Mouse (Mus musculus) CH12.LX (cell line): ENCODE results near the gene Pced1b. TPM values are rescaled to one million over a fixed set of nuclear protein-coding genes. Genes with fewer than 3 reads are reported as not detected.
"Not testable (repeated sequence)": the region's sequence is repeated elsewhere in the genome, so short reads cannot be mapped to it uniquely, and the experiment has no call there.

Experiments
- DNase-seq: peaks from one replicate; pipeline ENCODE4 v3.0.0-alpha.2; 2013; ENCODE audit errors: extremely low read depth
- H3K27ac ChIP-seq: 2 replicates; pipeline ENCODE4 v1.5.1; 2012; ENCODE audit warnings: low read depth, mild to moderate bottlenecking, control low read depth, moderate library complexity; ENCODE audit not compliant: insufficient read depth
- H3K27me3 ChIP-seq: replicated peaks from 2 replicates; pipeline ENCODE3; 2012; ENCODE audit warnings: inconsistent platforms
- H3K36me3 ChIP-seq, 2 experiments: replicated peaks in 1 of 2; 2 replicates each; pipeline versions ENCODE3 to v1.6.1; 2012; ENCODE audit warnings: inconsistent platforms in 1 of 2, low read length in 1 of 2, mild to moderate bottlenecking in 1 of 2, mixed read lengths in 1 of 2, moderate library complexity in 1 of 2; ENCODE audit not compliant: control insufficient read depth in 1 of 2, insufficient read depth in 1 of 2
- H3K4me1 ChIP-seq, 2 experiments: 2 replicates each; pipeline ENCODE4 v1.6.1; 2012; ENCODE audit warnings: inconsistent platforms in 1 of 2, moderate library complexity in 1 of 2; ENCODE audit not compliant: insufficient read depth in 2 of 2, control insufficient read depth in 1 of 2
- H3K4me2 ChIP-seq: 2 replicates; pipeline ENCODE4 v1.6.1; 2012; ENCODE audit warnings: low read depth, mild to moderate bottlenecking, control low read depth; ENCODE audit not compliant: poor library complexity, insufficient read depth, severe bottlenecking
- H3K4me3 ChIP-seq, 3 experiments: fragments of 150-350 bp in 1 of 3; sonication (generic) in 1 of 3; replicated peaks in 1 of 3; 2 replicates each; pipeline versions ENCODE3 to v1.5.1; 2011 to 2012; ENCODE audit warnings: low read depth in 2 of 3, low read length in 2 of 3, mild to moderate bottlenecking in 2 of 3, moderate library complexity in 2 of 3, control low read depth in 1 of 3, improper control_type of control experiment in 1 of 3, inconsistent platforms in 1 of 3, mixed read lengths in 1 of 3; ENCODE audit not compliant: poor library complexity in 1 of 3
- H3K79me2 ChIP-seq: replicated peaks from 2 replicates; pipeline ENCODE4 v1.6.1; 2012; ENCODE audit warnings: mild to moderate bottlenecking, moderate library complexity; ENCODE audit not compliant: control insufficient read depth, poor library complexity, insufficient read depth, severe bottlenecking; ENCODE audit errors: extremely low read depth
- H3K9ac ChIP-seq: 2 replicates; pipeline ENCODE4 v1.6.1; 2012; ENCODE audit warnings: low read depth, mild to moderate bottlenecking, control low read depth, moderate library complexity; ENCODE audit not compliant: insufficient read depth
- H3K9me3 ChIP-seq: replicated peaks from 2 replicates; pipeline ENCODE3; 2012; ENCODE audit warnings: low read length, inconsistent platforms, mixed read lengths
- BHLHE40 ChIP-seq: IDR thresholded peaks from 2 replicates; pipeline ENCODE4 v1.6.1; 2011; ENCODE audit warnings: mild to moderate bottlenecking, low read depth, low read length, improper control_type of control experiment
- CHD1 ChIP-seq: IDR thresholded peaks from 2 replicates; pipeline ENCODE4 v1.6.1; 2012; ENCODE audit warnings: low read depth, low read length, improper control_type of control experiment, inconsistent platforms
- CHD2 ChIP-seq: IDR thresholded peaks from 2 replicates; pipeline ENCODE4 v1.6.1; 2011; ENCODE audit warnings: low read length, improper control_type of control experiment
- E2F4 ChIP-seq: IDR thresholded peaks from 2 replicates; pipeline ENCODE4 v1.6.1; 2011; ENCODE audit warnings: low read depth, low read length, improper control_type of control experiment; ENCODE audit not compliant: insufficient replicate concordance
- EP300 ChIP-seq: IDR thresholded peaks from 2 replicates; pipeline ENCODE4 v1.6.1; 2011; ENCODE audit warnings: low read length, improper control_type of control experiment
- ETS1 ChIP-seq: conservative IDR thresholded peaks from 2 replicates; pipeline ENCODE4 v1.6.1; 2012; ENCODE audit warnings: low read depth, mild to moderate bottlenecking, inconsistent platforms, low read length, improper control_type of control experiment, moderate library complexity
- HCFC1 ChIP-seq: IDR thresholded peaks from 2 replicates; pipeline ENCODE4 v1.6.1; 2012; ENCODE audit warnings: low read depth, mild to moderate bottlenecking, inconsistent platforms, low read length, improper control_type of control experiment
- JUN ChIP-seq: IDR thresholded peaks from 2 replicates; pipeline ENCODE4 v1.6.1; 2011; ENCODE audit warnings: low read depth, mild to moderate bottlenecking, low read length, improper control_type of control experiment, moderate library complexity; ENCODE audit not compliant: insufficient read depth
- JUND ChIP-seq: conservative IDR thresholded peaks from 2 replicates; pipeline ENCODE4 v1.6.1; 2011; ENCODE audit warnings: low read depth, low read length, improper control_type of control experiment
- MAFK ChIP-seq: IDR thresholded peaks from 2 replicates; pipeline ENCODE4 v1.6.1; 2011; ENCODE audit warnings: low read length, improper control_type of control experiment; ENCODE audit not compliant: insufficient replicate concordance
- MAX ChIP-seq: IDR thresholded peaks from 2 replicates; pipeline ENCODE4 v1.6.1; 2011; ENCODE audit warnings: low read length, improper control_type of control experiment
- MEF2A ChIP-seq: IDR thresholded peaks from 2 replicates; pipeline ENCODE4 v1.6.1; 2014; ENCODE audit warnings: low read depth, mild to moderate bottlenecking, inconsistent platforms, low read length, improper control_type of control experiment, borderline replicate concordance
- MXI1 ChIP-seq: IDR thresholded peaks from 2 replicates; pipeline ENCODE4 v1.6.1; 2011; ENCODE audit warnings: mild to moderate bottlenecking, low read depth, low read length, improper control_type of control experiment
- MYC ChIP-seq: IDR thresholded peaks from 2 replicates; pipeline ENCODE4 v1.6.1; 2011; ENCODE audit warnings: low read depth, mild to moderate bottlenecking, improper control_type of control experiment, low read length
- NELFE ChIP-seq: IDR thresholded peaks from 2 replicates; pipeline ENCODE4 v1.6.1; 2011; ENCODE audit warnings: low read depth, low read length, improper control_type of control experiment
- POLR2A ChIP-seq: IDR thresholded peaks from 2 replicates; pipeline ENCODE4 v1.6.1; 2011; ENCODE audit warnings: low read depth, mild to moderate bottlenecking, improper control_type of control experiment, low read length
- POLR2AphosphoS2 ChIP-seq: IDR thresholded peaks from 2 replicates; pipeline ENCODE4 v1.6.1; 2011; ENCODE audit warnings: low read depth, low read length, improper control_type of control experiment
- RAD21 ChIP-seq: IDR thresholded peaks from 2 replicates; pipeline ENCODE4 v1.6.1; 2011; ENCODE audit warnings: low read depth, mild to moderate bottlenecking, low read length, improper control_type of control experiment, moderate library complexity
- SMC3 ChIP-seq: IDR thresholded peaks from 2 replicates; pipeline ENCODE4 v1.6.1; 2011; ENCODE audit warnings: low read depth, low read length, improper control_type of control experiment
- TBP ChIP-seq: conservative IDR thresholded peaks from 2 replicates; pipeline ENCODE4 v1.6.1; 2011; ENCODE audit warnings: low read depth, low read length, improper control_type of control experiment
- TCF12 ChIP-seq: IDR thresholded peaks from 2 replicates; pipeline ENCODE4 v1.6.1; 2014; ENCODE audit warnings: low read depth, mild to moderate bottlenecking, inconsistent platforms, low read length, improper control_type of control experiment
- UBTF ChIP-seq: IDR thresholded peaks from 2 replicates; pipeline ENCODE4 v1.6.1; 2012; ENCODE audit warnings: low read depth, mild to moderate bottlenecking, inconsistent platforms, low read length, improper control_type of control experiment, moderate library complexity
- USF1 ChIP-seq: IDR thresholded peaks from 2 replicates; pipeline ENCODE4 v1.6.1; 2014; ENCODE audit warnings: low read depth, mild to moderate bottlenecking, inconsistent platforms, low read length, improper control_type of control experiment
- USF2 ChIP-seq: conservative IDR thresholded peaks from 2 replicates; pipeline ENCODE4 v1.6.1; 2011; ENCODE audit warnings: low read depth, low read length, improper control_type of control experiment
- ZC3H11A ChIP-seq: IDR thresholded peaks from 2 replicates; pipeline ENCODE4 v1.6.1; 2012; ENCODE audit warnings: low read depth, mild to moderate bottlenecking, inconsistent platforms, low read length, improper control_type of control experiment
- ZKSCAN1 ChIP-seq: IDR thresholded peaks from 2 replicates; pipeline ENCODE4 v1.6.1; 2012; ENCODE audit warnings: low read depth, inconsistent platforms, low read length, improper control_type of control experiment, borderline replicate concordance
- ZMIZ1 ChIP-seq: IDR thresholded peaks from 2 replicates; pipeline ENCODE4 v1.6.1; 2012; ENCODE audit warnings: low read depth, mild to moderate bottlenecking, inconsistent platforms, low read length, improper control_type of control experiment
- dilution Hi-C: fragments of 300-500 bp; cut with MboI; formaldehyde crosslinking; loops from 2 replicates; pipeline ENCODE4 v1.14.3; 2020; ENCODE audit warnings: low sequenced_read_pairs; ENCODE audit not compliant: extremely low pct_unique_long_range_greater_than_20kb, extremely low pct_ligation_motif_present
- in situ Hi-C: fragments of 300-500 bp; cut with MboI; formaldehyde crosslinking; loops from 3 replicates; pipeline ENCODE4 v1.14.3; 2019; ENCODE audit warnings: low sequenced_read_pairs, low pct_ligation_motif_present, low pct_unique_long_range_greater_than_20kb, mixed read lengths
- polyA plus RNA-seq: library from polyadenylated mRNA; unstranded; fragments of >175 nt; gene quantifications from 2 replicates; pipeline ENCODE4 v1.2.1, GENCODE M21; 2012; ENCODE audit warnings: low read depth; ENCODE audit not compliant: insufficient read length
- total RNA-seq, 2 experiments: library from RNA; depleted of rRNA; stranded (reverse); fragments of 300-350 nt in 1 of 2; fragments of >200 nt in 1 of 2; gene quantifications; 2 replicates each; pipeline ENCODE4 v1.2.3; 2012 to 2014

Gene Pced1b
- total and polyA plus RNA-seq, 3 experiments = 12.3 to 44.2 (median 21.1) TPM

DNA sequence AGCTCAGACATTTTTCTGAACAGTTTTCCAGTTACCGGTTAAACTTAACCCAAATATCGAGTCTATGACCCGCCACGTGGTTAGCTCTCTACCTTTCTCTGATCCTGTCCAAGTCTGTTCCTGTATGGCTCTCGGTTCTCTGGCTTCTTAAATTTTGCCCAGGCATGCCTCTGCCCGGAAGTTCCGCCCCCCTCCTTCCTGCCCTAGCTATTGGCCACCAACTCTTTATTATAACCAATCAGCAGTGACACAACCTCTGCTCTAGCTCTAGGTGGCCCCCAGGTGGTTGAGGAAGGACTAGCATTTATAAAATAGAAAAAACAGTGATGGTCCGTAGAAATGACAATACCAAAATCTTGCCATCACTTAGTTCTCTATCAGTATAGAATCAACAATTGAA lies 40.4 kb upstream of the Pced1b start (continued):
- peak; percentile 94 for TF ChIP-seq TBP
- no peak for TF ChIP-seq UBTF

DNA sequence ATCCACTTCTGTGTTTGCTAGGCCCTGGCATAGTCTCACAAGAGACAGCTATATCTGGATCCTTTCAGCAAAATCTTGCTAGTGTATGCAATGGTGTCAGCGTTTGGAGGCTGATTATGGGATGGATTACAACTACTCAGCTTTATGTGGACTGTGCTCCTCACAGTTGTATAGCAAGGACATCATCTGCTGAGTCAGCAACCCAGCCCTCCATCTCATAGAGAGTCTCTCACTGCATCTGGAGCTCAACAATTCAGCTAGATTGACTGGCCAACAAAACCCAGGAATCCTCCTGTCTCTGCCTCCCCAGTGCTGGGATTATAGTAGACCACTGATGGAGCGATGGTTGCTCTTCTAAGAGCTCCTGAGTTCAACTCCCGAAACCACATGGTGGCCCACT lies 37.2 kb upstream of the Pced1b start:
- DNase-seq, H3K27me3 ChIP-seq, H3K79me2 ChIP-seq, H3K4me3 ChIP-seq, H3K9me3 ChIP-seq, H3K9ac ChIP-seq, H3K4me2 ChIP-seq, dilution Hi-C loops, in situ Hi-C loops, H3K36me3 ChIP-seq, H3K27ac ChIP-seq: not testable (repeated sequence)
- TF ChIP-seq MAFK = peak; percentile 86
- H3K4me1 ChIP-seq = peaks cover 7 to 27% of the 10 kb centered on the region in 2 experiments; a peak in 3 of 4 replicates

DNA sequence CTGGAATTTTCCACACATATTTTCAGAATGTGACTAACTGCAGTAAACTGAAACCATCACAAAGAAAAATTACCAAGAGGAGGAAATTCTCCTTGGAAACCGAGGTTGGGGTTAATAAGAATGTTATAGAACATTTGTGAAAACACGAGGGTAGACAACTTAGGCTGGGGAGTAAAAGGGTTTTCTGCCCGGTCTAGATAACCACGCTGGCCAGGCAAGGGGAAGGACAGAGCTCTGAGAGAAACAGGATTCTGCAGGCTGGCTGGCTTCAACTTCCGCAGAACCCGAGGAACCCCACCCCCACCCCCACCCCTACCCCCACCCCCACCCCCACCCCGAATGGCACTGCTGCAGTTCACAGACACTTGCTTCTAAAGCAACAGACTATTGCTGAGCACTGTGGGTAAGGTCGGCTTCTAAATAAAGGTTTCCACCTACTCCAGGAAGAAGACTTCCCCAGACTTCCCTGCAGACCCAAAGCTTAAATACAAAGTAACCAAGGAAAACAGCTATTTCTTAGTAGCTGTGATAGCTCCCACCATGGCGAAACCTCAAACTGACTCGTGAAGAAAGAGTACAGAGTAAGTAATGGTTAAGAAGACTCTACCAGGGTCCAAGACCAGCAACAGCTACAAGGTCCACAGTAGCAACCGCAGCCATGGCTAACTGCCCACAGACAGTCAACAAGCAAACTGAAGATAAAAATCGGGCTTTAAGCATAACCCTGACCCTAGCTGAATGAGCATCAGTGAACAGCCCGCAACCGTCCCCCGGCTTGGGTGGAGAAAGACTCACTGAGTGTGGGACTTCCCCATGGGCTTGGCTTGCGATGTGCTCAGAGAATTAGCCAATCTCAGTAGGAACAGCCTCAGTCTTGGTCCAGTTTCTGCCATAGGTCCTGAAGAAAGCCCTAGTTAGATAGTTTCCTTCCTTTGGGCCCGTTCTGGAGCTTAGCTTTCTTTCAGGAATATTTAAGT lies 34.1 kb upstream of the Pced1b start:
- Histone ChIP-seq H3K27me3 (no peaks in the 10 kb centered on the region), H3K4me3 (peak overlapping the region; percentile 59 to 76 (median 62)), H3K27ac (peak overlapping the region; percentile 92), H3K9ac (peak overlapping the region; percentile 75), H3K4me1 (peaks cover 4 to 18% of the 10 kb centered on the region in 2 experiments; a peak in 3 of 4 replicates), H3K4me2 (peak overlapping the region; percentile 32), H3K36me3 (peaks cover 0 to 2% of the 10 kb centered on the region in 2 experiments), H3K79me2 (no peaks in the 10 kb centered on the region), H3K9me3 (no peaks in the 10 kb centered on the region)
- in situ Hi-C loops (no loop called here), dilution Hi-C loops (no loop called here)
- peak; percentile 85 for DNase-seq
- TF ChIP-seq MEF2A = peak; percentile 40; the same call in 1 of the 2 replicates
- peak; percentile 75 for TF ChIP-seq POLR2A
- peak; percentile 57; the same call in 1 of the 2 replicates for TF ChIP-seq MAX
- 0 out of 2 replicates have a peak, but pooled peaks have one; percentile 16 for TF ChIP-seq ETS1
- 0 out of 2 replicates have a peak, but pooled peaks have one; percentile 13 for TF ChIP-seq HCFC1
- TF ChIP-seq USF1 = no peak
- TF ChIP-seq EP300 = no peak
- TF ChIP-seq E2F4 = no peak
- TF ChIP-seq JUN = no peak
- TF ChIP-seq USF2 = no peak
- no peak; the same call in 1 of the 2 replicates for TF ChIP-seq RAD21
- TF ChIP-seq BHLHE40 = no peak; the same call in 1 of the 2 replicates
- peak; percentile 61; the same call in 1 of the 2 replicates for TF ChIP-seq MYC
- no peak; the same call in 1 of the 2 replicates for TF ChIP-seq CHD1
- TF ChIP-seq ZMIZ1 = peak; percentile 20; the same call in 1 of the 2 replicates
- TF ChIP-seq NELFE = peak; percentile 81
- no peak for TF ChIP-seq ZC3H11A
- TF ChIP-seq TCF12 = peak; percentile 72
- peak; percentile 41; the same call in 1 of the 2 replicates for TF ChIP-seq POLR2AphosphoS2
- TF ChIP-seq MXI1 = peak; percentile 40; the same call in 1 of the 2 replicates
- no peak for TF ChIP-seq MAFK
- TF ChIP-seq JUND = peak; percentile 40; the same call in 1 of the 2 replicates
- TF ChIP-seq SMC3 = no peak
- TF ChIP-seq TBP = peak; percentile 78
- peak; percentile 86 for TF ChIP-seq CHD2
- TF ChIP-seq ZKSCAN1 = no peak
